Mouse (Mus musculus): ENCODE data around the gene Nt5c1a. TPM values are rescaled to one million over a fixed set of nuclear protein-coding genes. Genes with fewer than 3 reads are reported as not detected.

Nt5c1a gene
- polyA plus RNA-seq, 1 experiment from 2014 or later = not detected

- Histone ChIP-seq H3K27me3 (ENCODE audit: control insufficient read depth, insufficient read depth, low read length) (peaks cover 7% of the 10 kb centered on the region; the same call in 1 of the 2 replicates), H3K27ac (ENCODE audit: low read length) (no peak overlapping the region), H3K9me3 (ENCODE audit: control insufficient read depth, low read depth, low read length) (no peaks in the 10 kb centered on the region), H3K4me3 (ENCODE audit: low read depth, low read length) (no peak overlapping the region), H3K4me2 (replicated peaks; ENCODE audit: low read depth, low read length) (no peak overlapping the region), H3K9ac (replicated peaks; ENCODE audit: low read depth, low read length) (no peak overlapping the region), H3K36me3 (ENCODE audit: control insufficient read depth, insufficient read depth, low read length) (no peaks in the 10 kb centered on the region), H3K4me1 (ENCODE audit: control insufficient read depth, insufficient read depth, low read length) (peaks cover 2% of the 10 kb centered on the region; the same call in 1 of the 2 replicates)
- WGBS = 58% methylated on average over 6 of the region's 6 CpGs
- ATAC-seq (ENCODE audit: insufficient number of reproducible peaks, insufficient read depth, low FRiP score, low read depth) = no peak
These were observed 4.6 kb upstream of the Nt5c1a start for GRCm38 (mm10) chr4:123196695-123197094.

GRCm38 (mm10) chr4:123200771-123201185 lies 526 bp upstream of the Nt5c1a start:
- Histone ChIP-seq H3K4me2 (replicated peaks; ENCODE audit: low read depth, low read length) (peak overlapping the region; percentile 72), H3K36me3 (ENCODE audit: control insufficient read depth, insufficient read depth, low read length) (no peaks in the 10 kb centered on the region), H3K27me3 (ENCODE audit: control insufficient read depth, insufficient read depth, low read length) (peaks cover 15% of the 10 kb centered on the region; the same call in 1 of the 2 replicates), H3K4me1 (ENCODE audit: control insufficient read depth, insufficient read depth, low read length) (peaks cover 3% of the 10 kb centered on the region; the same call in 1 of the 2 replicates), H3K9ac (replicated peaks; ENCODE audit: low read depth, low read length) (no peak overlapping the region), H3K27ac (ENCODE audit: low read length) (no peak overlapping the region), H3K9me3 (ENCODE audit: control insufficient read depth, low read depth, low read length) (no peaks in the 10 kb centered on the region), H3K4me3 (ENCODE audit: low read depth, low read length) (peak overlapping the region; percentile 36)
- 2% methylated on average over 15 of the region's 15 CpGs for WGBS
- no peak for ATAC-seq (ENCODE audit: insufficient number of reproducible peaks, insufficient read depth, low FRiP score, low read depth)

GRCm38 (mm10) chr4:123202094-123202420 lies 753 bp downstream of the Nt5c1a start:
- Histone ChIP-seq H3K9ac (replicated peaks; ENCODE audit: low read depth, low read length) (no peak overlapping the region), H3K27me3 (ENCODE audit: control insufficient read depth, insufficient read depth, low read length) (peaks cover 15% of the 10 kb centered on the region; the same call in 1 of the 2 replicates), H3K4me3 (ENCODE audit: low read depth, low read length) (no peak overlapping the region), H3K4me2 (replicated peaks; ENCODE audit: low read depth, low read length) (peak overlapping the region; percentile 72; the same call in 1 of the 2 replicates), H3K27ac (ENCODE audit: low read length) (no peak overlapping the region), H3K9me3 (ENCODE audit: control insufficient read depth, low read depth, low read length) (no peaks in the 10 kb centered on the region), H3K4me1 (ENCODE audit: control insufficient read depth, insufficient read depth, low read length) (peaks cover 3% of the 10 kb centered on the region; the same call in 1 of the 2 replicates), H3K36me3 (ENCODE audit: control insufficient read depth, insufficient read depth, low read length) (no peaks in the 10 kb centered on the region)
- 16% methylated on average over 8 of the region's 8 CpGs for WGBS
- no peak for ATAC-seq (ENCODE audit: insufficient number of reproducible peaks, insufficient read depth, low FRiP score, low read depth)

- 77% methylated on average over 5 of the region's 5 CpGs for WGBS
- ATAC-seq (ENCODE audit: insufficient number of reproducible peaks, insufficient read depth, low FRiP score, low read depth) = no peak
- H3K9me3 ChIP-seq (ENCODE audit: control insufficient read depth, low read depth, low read length) = no peaks in the 10 kb centered on the region
These were observed 6.0 kb downstream of the Nt5c1a start for GRCm38 (mm10) chr4:123207337-123207736.

GRCm38 (mm10) chr4:123210996-123211395 lies 9.7 kb downstream of the Nt5c1a start:
- no peak overlapping the region for H3K4me3 ChIP-seq (ENCODE audit: low read depth, low read length)
- no peak for ATAC-seq (ENCODE audit: insufficient number of reproducible peaks, insufficient read depth, low FRiP score, low read depth)
- H3K27me3 ChIP-seq (ENCODE audit: control insufficient read depth, insufficient read depth, low read length) = no peaks in the 10 kb centered on the region
- no peak overlapping the region for H3K4me2 ChIP-seq (replicated peaks; ENCODE audit: low read depth, low read length)
- WGBS = 55% methylated on average over 8 of the region's 8 CpGs
- no peaks in the 10 kb centered on the region for H3K4me1 ChIP-seq (ENCODE audit: control insufficient read depth, insufficient read depth, low read length)
- H3K27ac ChIP-seq (ENCODE audit: low read length) = no peak overlapping the region
- no peak overlapping the region for H3K9ac ChIP-seq (replicated peaks; ENCODE audit: low read depth, low read length)
- no peaks in the 10 kb centered on the region for H3K9me3 ChIP-seq (ENCODE audit: control insufficient read depth, low read depth, low read length)
- no peaks in the 10 kb centered on the region for H3K36me3 ChIP-seq (ENCODE audit: control insufficient read depth, insufficient read depth, low read length)

More at GRCm38 (mm10) chr4:123207337-123207736, 6.0 kb downstream of the Nt5c1a start:
- Histone ChIP-seq H3K4me2 (replicated peaks; ENCODE audit: low read depth, low read length) (no peak overlapping the region), H3K9ac (replicated peaks; ENCODE audit: low read depth, low read length) (no peak overlapping the region), H3K4me3 (ENCODE audit: low read depth, low read length) (no peak overlapping the region), H3K27ac (ENCODE audit: low read length) (no peak overlapping the region), H3K36me3 (ENCODE audit: control insufficient read depth, insufficient read depth, low read length) (no peaks in the 10 kb centered on the region), H3K4me1 (ENCODE audit: control insufficient read depth, insufficient read depth, low read length) (no peaks in the 10 kb centered on the region), H3K27me3 (ENCODE audit: control insufficient read depth, insufficient read depth, low read length) (0 out of 2 replicates have a peak, but pooled peaks cover 1% of the 10 kb centered on the region)

GRCm38 (mm10) chr4:123211453-123211852 lies 10.1 kb downstream of the Nt5c1a start:
- no peaks in the 10 kb centered on the region for H3K9me3 ChIP-seq (ENCODE audit: control insufficient read depth, low read depth, low read length)
- H3K9ac ChIP-seq (replicated peaks; ENCODE audit: low read depth, low read length) = no peak overlapping the region
- 47% methylated on average over 5 of the region's 5 CpGs for WGBS
- H3K4me2 ChIP-seq (replicated peaks; ENCODE audit: low read depth, low read length) = no peak overlapping the region
- H3K36me3 ChIP-seq (ENCODE audit: control insufficient read depth, insufficient read depth, low read length) = no peaks in the 10 kb centered on the region
- H3K27me3 ChIP-seq (ENCODE audit: control insufficient read depth, insufficient read depth, low read length) = no peaks in the 10 kb centered on the region
- no peak overlapping the region for H3K27ac ChIP-seq (ENCODE audit: low read length)
- no peak overlapping the region for H3K4me3 ChIP-seq (ENCODE audit: low read depth, low read length)
- H3K4me1 ChIP-seq (ENCODE audit: control insufficient read depth, insufficient read depth, low read length) = no peaks in the 10 kb centered on the region
- ATAC-seq (ENCODE audit: insufficient number of reproducible peaks, insufficient read depth, low FRiP score, low read depth) = no peak

- Histone ChIP-seq H3K4me1 (ENCODE audit: control insufficient read depth, insufficient read depth, low read length) (no peaks in the 10 kb centered on the region), H3K9ac (replicated peaks; ENCODE audit: low read depth, low read length) (no peak overlapping the region), H3K27ac (ENCODE audit: low read length) (no peak overlapping the region), H3K36me3 (ENCODE audit: control insufficient read depth, insufficient read depth, low read length) (no peaks in the 10 kb centered on the region), H3K27me3 (ENCODE audit: control insufficient read depth, insufficient read depth, low read length) (no peaks in the 10 kb centered on the region), H3K9me3 (ENCODE audit: control insufficient read depth, low read depth, low read length) (no peaks in the 10 kb centered on the region), H3K4me3 (ENCODE audit: low read depth, low read length) (no peak overlapping the region), H3K4me2 (replicated peaks; ENCODE audit: low read depth, low read length) (no peak overlapping the region)
- ATAC-seq (ENCODE audit: insufficient number of reproducible peaks, insufficient read depth, low FRiP score, low read depth) = no peak
- 41% methylated on average over 2 of the region's 2 CpGs for WGBS
These were observed 11.0 kb downstream of the Nt5c1a start for GRCm38 (mm10) chr4:123212330-123212729.

- Histone ChIP-seq H3K27ac (ENCODE audit: low read length) (no peak overlapping the region), H3K9ac (replicated peaks; ENCODE audit: low read depth, low read length) (no peak overlapping the region), H3K4me2 (replicated peaks; ENCODE audit: low read depth, low read length) (no peak overlapping the region), H3K9me3 (ENCODE audit: control insufficient read depth, low read depth, low read length) (no peaks in the 10 kb centered on the region), H3K27me3 (ENCODE audit: control insufficient read depth, insufficient read depth, low read length) (no peaks in the 10 kb centered on the region), H3K4me1 (ENCODE audit: control insufficient read depth, insufficient read depth, low read length) (no peaks in the 10 kb centered on the region), H3K4me3 (ENCODE audit: low read depth, low read length) (no peak overlapping the region), H3K36me3 (ENCODE audit: control insufficient read depth, insufficient read depth, low read length) (no peaks in the 10 kb centered on the region)
- whole genome bisulfite sequencing = 91% methylated on average over 9 of the region's 9 CpGs
- no peak for ATAC-seq (ENCODE audit: insufficient number of reproducible peaks, insufficient read depth, low FRiP score, low read depth)
These were observed 12.7 kb downstream of the Nt5c1a start for GRCm38 (mm10) chr4:123213975-123214374.

GRCm38 (mm10) chr4:123215367-123215766 lies 14.1 kb downstream of the Nt5c1a start:
- WGBS = 93% methylated on average over 1 of the region's 1 CpGs
- H3K4me3 ChIP-seq (ENCODE audit: low read depth, low read length) = no peak overlapping the region
- no peaks in the 10 kb centered on the region for H3K9me3 ChIP-seq (ENCODE audit: control insufficient read depth, low read depth, low read length)
- H3K27me3 ChIP-seq (ENCODE audit: control insufficient read depth, insufficient read depth, low read length) = no peaks in the 10 kb centered on the region
- no peak overlapping the region for H3K4me2 ChIP-seq (replicated peaks; ENCODE audit: low read depth, low read length)
- no peak overlapping the region for H3K27ac ChIP-seq (ENCODE audit: low read length)
- no peak; the same call in 1 of the 2 replicates for ATAC-seq (ENCODE audit: insufficient number of reproducible peaks, insufficient read depth, low FRiP score, low read depth)
- H3K36me3 ChIP-seq (ENCODE audit: control insufficient read depth, insufficient read depth, low read length) = no peaks in the 10 kb centered on the region
- H3K4me1 ChIP-seq (ENCODE audit: control insufficient read depth, insufficient read depth, low read length) = no peaks in the 10 kb centered on the region
- no peak overlapping the region for H3K9ac ChIP-seq (replicated peaks; ENCODE audit: low read depth, low read length)

All from stomach, embryonic 14.5 days (tissue).